Mouse (Mus musculus): Measurements from ENCODE around the gene Atg16l1.

Gene Atg16l1

GRCm38 (mm10) chr1:87829621-87830211 lies 74.0 kb downstream of the Atg16l1 start:
- no peak for DNase-seq (ENCODE audit: low spot score in 2 of 2)

DNA sequence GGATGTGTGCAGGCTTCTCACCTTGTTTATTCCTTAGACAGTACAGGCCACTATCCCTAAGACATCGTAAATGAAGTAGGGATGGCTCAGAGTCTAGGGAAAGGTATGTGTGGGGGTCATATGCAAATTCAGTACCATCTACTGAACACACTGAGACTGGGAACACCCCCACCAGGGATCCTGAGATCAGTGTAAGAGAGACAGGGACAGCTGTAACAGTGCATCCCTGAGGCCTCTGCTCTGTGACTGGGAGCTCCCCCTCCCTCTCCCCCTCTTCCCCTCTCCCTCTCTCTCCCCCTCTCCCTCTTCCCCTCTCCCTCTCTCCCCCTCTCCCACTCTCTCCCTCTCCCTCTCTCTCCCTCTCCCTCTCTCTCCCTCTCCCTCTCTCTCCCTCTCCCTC lies 80.8 kb downstream of the Atg16l1 start:
- DNase-seq (ENCODE audit: low spot score in 2 of 2), result no peak

DNA sequence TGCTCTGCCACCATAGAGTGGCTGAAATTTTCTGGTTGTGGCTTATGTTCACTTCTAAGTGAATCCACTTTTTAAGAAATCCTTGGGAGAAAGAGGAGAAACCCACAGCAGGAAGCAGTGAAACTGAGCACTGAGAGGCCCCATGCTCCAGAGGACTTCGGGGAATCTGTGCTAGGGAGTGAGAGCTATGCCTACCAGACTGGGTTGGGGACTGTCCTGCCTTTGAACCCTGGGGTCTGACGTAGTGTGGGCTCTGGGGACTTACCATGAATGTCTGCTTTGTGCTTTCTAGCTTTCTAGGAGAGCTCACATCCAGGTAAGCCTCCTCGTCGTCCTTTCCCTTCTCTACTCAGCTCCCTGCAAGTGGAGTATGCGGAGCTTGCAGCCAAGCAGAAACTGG lies 81.3 kb downstream of the Atg16l1 start:
- DNase-seq (ENCODE audit: low spot score in 2 of 2), result no peak

DNA sequence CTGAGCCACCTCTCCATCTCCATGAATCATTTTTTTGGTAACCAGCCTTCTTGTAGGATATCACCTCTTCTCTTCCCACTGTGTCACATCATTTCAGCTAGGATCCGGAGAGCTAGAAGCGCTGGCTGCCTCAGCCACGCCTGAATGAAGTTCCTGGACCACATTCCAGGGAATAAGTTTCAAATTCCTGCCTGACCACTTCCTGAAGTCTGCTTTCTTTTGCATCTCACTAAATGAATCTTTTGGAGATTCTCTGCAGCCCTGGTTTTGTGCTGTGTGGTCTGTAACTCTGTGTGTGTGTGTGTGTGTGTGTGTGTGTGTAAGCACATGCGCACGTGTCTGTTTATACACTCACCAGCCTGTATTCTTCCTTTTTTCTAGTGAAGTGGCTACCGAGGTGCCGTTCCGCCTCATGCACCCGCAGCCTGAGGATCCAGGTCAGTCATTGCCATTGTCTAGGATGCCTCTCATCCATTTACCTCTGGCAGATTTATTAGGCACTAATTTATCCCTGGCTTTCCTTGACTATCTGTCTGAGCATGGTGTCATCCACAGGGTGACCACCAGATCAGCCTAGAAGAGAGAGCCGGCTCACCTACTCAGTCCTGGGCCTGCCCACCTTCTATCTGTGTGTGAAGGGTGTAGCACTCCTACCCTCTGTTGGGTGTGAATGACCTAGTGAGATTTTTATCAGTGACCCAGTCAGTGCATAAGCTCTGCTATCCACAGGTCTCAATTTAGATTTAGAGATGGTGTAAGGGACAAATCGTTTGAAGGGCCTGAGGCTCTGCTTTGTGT lies 84.9 kb downstream of the Atg16l1 start:
- no peak for DNase-seq (ENCODE audit: low spot score in 2 of 2)

All from frontal cortex, postnatal 10 days (tissue).